Mouse (Mus musculus) embryonic facial prominence, embryonic 11.5 days (tissue): Measurements from ENCODE around the gene Ccdc141. TPM values are rescaled to one million over a fixed set of nuclear protein-coding genes. Genes with fewer than 3 reads are reported as not detected.

Source experiments
- ATAC-seq: fragments of 200-750 bp; cut with Nextera tagmentation; replicated peaks from 2 replicates; pipeline ENCODE4 v1.8.0; 2017; ENCODE audit warnings: low read depth; ENCODE audit not compliant: insufficient number of reproducible peaks, low FRiP score, low TSS enrichment
- DNase-seq: peaks from one replicate; pipeline ENCODE4 v3.0.0-alpha.2; 2015; ENCODE audit warnings: low spot score
- H3K27ac ChIP-seq: fragments of 300-500 bp; sonication (generic); replicated peaks from 2 replicates; pipeline ENCODE4 v1.5.1; 2014; ENCODE audit warnings: mild to moderate bottlenecking, low read depth, low read length, control low read depth
- H3K27me3 ChIP-seq: fragments of 300-500 bp; sonication (generic); 2 replicates; pipeline ENCODE4 v1.6.1; 2014; ENCODE audit warnings: mild to moderate bottlenecking, low read length, moderate library complexity, mixed read lengths; ENCODE audit not compliant: control insufficient read depth, insufficient read depth
- H3K36me3 ChIP-seq: fragments of 300-500 bp; sonication (generic); replicated peaks from 2 replicates; pipeline ENCODE4 v1.6.1; 2014; ENCODE audit warnings: low read depth, mild to moderate bottlenecking, low read length, moderate library complexity, mixed read lengths; ENCODE audit not compliant: control insufficient read depth, insufficient read depth
- H3K4me1 ChIP-seq: fragments of 300-500 bp; sonication (generic); 2 replicates; pipeline ENCODE4 v1.6.1; 2014; ENCODE audit warnings: low read length, mixed read lengths; ENCODE audit not compliant: control insufficient read depth, insufficient read depth
- H3K4me2 ChIP-seq: fragments of 300-500 bp; sonication (generic); 2 replicates; pipeline ENCODE4 v1.6.1; 2014; ENCODE audit warnings: low read depth, mild to moderate bottlenecking, control low read depth, low read length, moderate library complexity
- H3K4me3 ChIP-seq: fragments of 300-500 bp; sonication (generic); 2 replicates; pipeline ENCODE4 v1.5.1; 2014; ENCODE audit warnings: low read depth, low read length, control low read depth
- H3K9ac ChIP-seq: fragments of 300-500 bp; sonication (generic); replicated peaks from 2 replicates; pipeline ENCODE4 v1.6.1; 2014; ENCODE audit warnings: mild to moderate bottlenecking, control low read depth, low read length
- H3K9me3 ChIP-seq: fragments of 300-500 bp; sonication (generic); replicated peaks from 2 replicates; pipeline ENCODE4 v1.6.1; 2016; ENCODE audit warnings: mild to moderate bottlenecking, low read length, inconsistent platforms, mixed read lengths; ENCODE audit not compliant: control insufficient read depth
- WGBS: fragments of 180-500 bp; shearing (Covaris S2); extraction: QIAGEN DNeasy Blood & Tissue Kit; methylation state at CpG from one replicate; pipeline ENCODE4 v1.1.7; 2014; 5-methylcytosine and 5-hydroxymethylcytosine counted together
- polyA plus RNA-seq: library from polyadenylated mRNA; unstranded; fragments of >200 nt; fragmentation: Nextera tagmentation; extraction: Ambion mirVana; gene quantifications from 2 replicates; pipeline ENCODE4 v1.2.1, GENCODE M21; 2014

Ccdc141 gene
- polyA plus RNA-seq: 4.5 and 5.6 TPM in 2 replicates

DNA sequence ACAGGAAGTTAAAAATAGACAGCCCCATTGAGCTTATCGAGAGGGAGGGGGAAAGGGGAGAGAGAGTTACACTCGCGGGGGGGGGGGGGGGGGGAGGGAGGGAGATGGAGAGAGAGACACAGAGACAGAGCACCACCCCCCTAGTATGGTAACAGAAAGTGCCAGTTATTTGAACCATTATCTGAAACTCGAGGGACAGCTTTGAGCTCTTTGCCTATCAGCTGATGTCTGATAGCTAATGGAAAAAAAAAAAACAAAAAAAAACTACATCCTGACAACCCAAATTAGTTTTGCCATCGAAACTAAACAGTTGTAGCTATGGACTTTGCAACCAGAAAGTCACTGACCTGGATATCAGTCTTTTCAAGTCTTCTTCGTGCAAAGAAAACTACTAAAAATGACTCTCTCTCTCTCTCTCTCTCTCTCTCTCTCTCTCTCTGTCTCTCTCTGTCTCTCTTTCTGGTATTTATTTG, at the start of gene Ccdc141:
TSS of gene Ccdc141 (minus strand) at position 4 of the 473 bp plus-strand sequence.
- Histone ChIP-seq H3K4me1 (no peaks in the 10 kb centered on the region; the same call in 1 of the 2 replicates), H3K4me3 (peak within 1 kb of the TSS; percentile 34), H3K9ac (peak within 1 kb of the TSS; percentile 51), H3K4me2 (peak within 1 kb of the TSS; percentile 68), H3K36me3 (no peaks in the 10 kb centered on the region), H3K9me3 (no peaks in the 10 kb centered on the region), H3K27me3 (no peaks in the 10 kb centered on the region), H3K27ac (no peak within 1 kb of the TSS; the same call in 1 of the 2 replicates)
- 7% methylated on average over 3 of the region's 6 CpGs for WGBS
- DNase-seq (no peak), ATAC-seq (no peak)

DNA sequence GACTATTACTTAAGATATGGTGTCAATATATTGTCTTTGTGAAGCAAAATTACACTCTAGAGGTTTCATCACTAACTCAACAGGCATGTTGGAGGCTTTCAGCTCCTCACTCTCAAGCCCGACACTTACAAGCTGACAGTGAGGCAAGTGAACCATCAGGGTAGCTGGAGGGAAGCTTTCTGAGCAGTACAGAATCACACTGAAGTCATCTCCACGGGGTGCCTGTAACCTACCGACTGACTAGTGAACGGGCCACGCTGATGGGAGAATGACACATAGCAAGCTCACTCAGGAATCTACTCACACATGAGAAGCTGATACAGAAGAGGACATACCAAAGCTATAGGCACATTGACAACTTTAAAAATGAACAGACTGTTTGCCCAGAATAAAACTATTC, 42.4 kb upstream of the Ccdc141 start:
- H3K27me3 ChIP-seq: no peaks in the 10 kb centered on the region
- no peak overlapping the region for H3K27ac ChIP-seq
- H3K9me3 ChIP-seq: no peaks in the 10 kb centered on the region
- no peak overlapping the region for H3K4me2 ChIP-seq
- ATAC-seq (no peak), DNase-seq (no peak)
- H3K9ac ChIP-seq: no peak overlapping the region
- H3K4me3 ChIP-seq: no peak overlapping the region
- no peaks in the 10 kb centered on the region for H3K4me1 ChIP-seq
- WGBS: 75% methylated on average over 5 of the region's 5 CpGs
- no peaks in the 10 kb centered on the region for H3K36me3 ChIP-seq

DNA sequence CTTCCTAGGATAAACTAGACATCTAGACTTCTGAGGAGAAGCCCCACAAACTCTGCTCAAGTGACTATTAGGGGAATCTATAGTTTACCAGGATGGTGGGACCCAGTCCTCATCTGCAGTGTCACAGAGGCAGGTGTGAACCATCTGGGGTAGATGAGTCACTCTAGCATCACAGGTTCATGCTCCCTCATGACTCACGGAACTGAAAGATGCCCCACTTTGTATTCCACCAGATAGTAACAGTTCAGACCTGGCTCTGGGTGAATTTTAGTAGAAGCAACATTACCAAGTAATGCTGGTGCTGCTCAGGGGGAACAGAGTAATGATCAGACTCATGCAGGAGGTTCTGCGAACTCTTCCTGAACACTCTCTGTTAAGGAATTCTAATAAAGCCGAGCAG, 36.5 kb upstream of the Ccdc141 start:
- Histone ChIP-seq H3K4me1 (no peaks in the 10 kb centered on the region), H3K36me3 (no peaks in the 10 kb centered on the region), H3K4me2 (no peak overlapping the region), H3K27me3 (no peaks in the 10 kb centered on the region), H3K4me3 (no peak overlapping the region), H3K9me3 (no peaks in the 10 kb centered on the region), H3K27ac (no peak overlapping the region), H3K9ac (no peak overlapping the region)
- DNase-seq (no peak), ATAC-seq (no peak)
- 87% methylated on average over 3 of the region's 3 CpGs for WGBS

DNA sequence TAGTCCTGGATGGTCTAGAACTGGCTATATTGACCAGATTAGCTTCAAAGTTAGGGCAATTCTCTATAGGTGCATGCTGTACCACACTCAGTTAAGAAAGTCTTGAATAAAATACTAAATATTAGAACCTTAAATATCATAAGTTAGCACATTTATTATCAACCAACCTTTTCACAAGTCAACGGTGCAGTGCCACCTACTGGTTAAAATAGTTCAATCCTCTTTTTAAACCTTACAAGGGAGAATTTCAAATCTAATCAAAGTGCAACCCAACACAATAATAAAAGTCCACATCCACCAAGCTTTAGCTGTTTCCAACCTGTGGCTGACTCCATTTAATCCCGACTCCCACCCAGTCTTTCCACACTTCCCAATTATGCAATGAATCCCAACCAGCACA, 33.5 kb upstream of the Ccdc141 start:
- no peak overlapping the region for H3K9ac ChIP-seq
- no peaks in the 10 kb centered on the region for H3K36me3 ChIP-seq
- H3K4me1 ChIP-seq: no peaks in the 10 kb centered on the region
- H3K4me2 ChIP-seq: no peak overlapping the region
- no peak overlapping the region for H3K4me3 ChIP-seq
- ATAC-seq (no peak), DNase-seq (peak; percentile 61)
- 56% methylated on average over 2 of the region's 2 CpGs for WGBS
- H3K27me3 ChIP-seq: no peaks in the 10 kb centered on the region
- H3K27ac ChIP-seq: no peak overlapping the region
- H3K9me3 ChIP-seq: no peaks in the 10 kb centered on the region

DNA sequence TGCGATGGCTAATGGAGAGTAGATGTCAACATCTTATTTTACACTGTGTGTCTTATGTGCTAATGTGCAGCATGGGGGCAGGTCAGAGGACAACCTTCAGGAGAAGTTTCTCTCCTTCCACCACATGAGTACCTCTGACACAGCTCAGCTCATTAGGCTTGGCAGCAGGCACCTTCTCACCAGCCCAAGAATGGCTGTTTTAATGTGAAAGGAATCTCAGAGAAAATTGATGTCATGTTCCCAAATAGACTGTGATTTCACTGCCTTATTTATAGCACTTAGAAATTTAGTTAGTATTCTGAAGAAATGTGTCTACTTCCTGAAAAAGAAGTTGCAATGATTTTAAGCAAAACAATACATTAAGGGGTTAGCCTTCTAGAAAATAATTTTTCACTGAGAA, 31.5 kb upstream of the Ccdc141 start:
- Histone ChIP-seq H3K9ac (no peak overlapping the region), H3K27ac (no peak overlapping the region), H3K4me1 (no peaks in the 10 kb centered on the region), H3K9me3 (no peaks in the 10 kb centered on the region), H3K4me3 (no peak overlapping the region), H3K27me3 (no peaks in the 10 kb centered on the region), H3K36me3 (no peaks in the 10 kb centered on the region; the same call in 1 of the 2 replicates), H3K4me2 (no peak overlapping the region)
- ATAC-seq: no peak
- no peak for DNase-seq
- 97% methylated on average over 1 of the region's 1 CpGs for WGBS

DNA sequence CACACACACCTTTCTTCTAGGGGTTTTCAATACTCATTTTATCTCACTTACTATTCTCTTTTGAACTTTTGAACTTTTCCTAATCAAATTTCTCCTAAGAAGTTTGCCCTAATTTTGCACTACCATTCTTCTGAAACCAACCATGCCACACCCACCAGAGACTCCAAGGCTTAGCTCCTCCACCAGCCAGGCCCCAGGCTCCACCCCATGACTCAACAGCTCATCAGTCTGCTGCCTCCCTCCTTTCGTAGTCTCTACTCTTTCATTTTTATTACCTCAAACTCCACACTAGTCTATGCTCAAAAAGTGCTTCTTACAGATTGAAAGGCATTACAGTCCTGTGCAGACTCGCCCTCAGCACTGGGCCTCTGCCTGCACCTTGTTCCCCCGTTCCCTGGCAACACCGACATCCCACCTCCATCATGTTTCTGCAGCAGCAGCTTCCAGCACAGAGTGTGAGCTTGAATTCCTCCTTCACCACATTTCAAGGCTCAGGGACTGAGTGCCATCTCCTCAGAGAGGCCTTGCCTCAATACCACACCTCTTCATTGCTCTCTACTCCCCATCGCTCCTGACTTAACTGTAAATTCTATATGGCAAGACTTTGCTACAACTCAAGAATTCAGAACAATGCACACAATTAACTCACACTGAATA, 30.6 kb upstream of the Ccdc141 start:
- no peak for DNase-seq
- Histone ChIP-seq H3K9ac (no peak overlapping the region), H3K9me3 (no peaks in the 10 kb centered on the region), H3K4me2 (no peak overlapping the region), H3K27ac (no peak overlapping the region), H3K4me3 (no peak overlapping the region), H3K36me3 (no peaks in the 10 kb centered on the region; the same call in 1 of the 2 replicates), H3K27me3 (no peaks in the 10 kb centered on the region), H3K4me1 (no peaks in the 10 kb centered on the region)
- no peak for ATAC-seq
- 90% methylated on average over 5 of the region's 5 CpGs for WGBS

DNA sequence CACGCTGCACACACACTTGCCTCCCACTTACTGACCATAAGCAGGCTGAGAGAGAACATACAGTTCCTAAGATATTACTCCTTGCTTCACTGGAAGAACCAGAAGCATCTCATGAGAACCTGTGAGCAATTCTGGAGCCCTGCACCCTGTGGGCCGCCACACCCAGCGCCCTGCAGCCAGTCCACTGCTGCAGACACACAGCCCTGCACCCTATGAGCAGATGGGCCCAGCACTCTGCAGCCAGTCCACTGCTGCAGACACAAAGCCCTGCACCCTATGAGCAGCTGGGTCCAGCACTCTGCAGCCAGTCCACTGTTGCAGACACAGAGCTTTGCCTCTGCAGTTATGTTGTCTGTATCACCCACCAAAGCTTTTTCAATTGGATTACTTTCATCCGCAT, 29.9 kb upstream of the Ccdc141 start:
- ATAC-seq (no peak), DNase-seq (no peak)
- H3K9ac ChIP-seq: no peak overlapping the region

DNA sequence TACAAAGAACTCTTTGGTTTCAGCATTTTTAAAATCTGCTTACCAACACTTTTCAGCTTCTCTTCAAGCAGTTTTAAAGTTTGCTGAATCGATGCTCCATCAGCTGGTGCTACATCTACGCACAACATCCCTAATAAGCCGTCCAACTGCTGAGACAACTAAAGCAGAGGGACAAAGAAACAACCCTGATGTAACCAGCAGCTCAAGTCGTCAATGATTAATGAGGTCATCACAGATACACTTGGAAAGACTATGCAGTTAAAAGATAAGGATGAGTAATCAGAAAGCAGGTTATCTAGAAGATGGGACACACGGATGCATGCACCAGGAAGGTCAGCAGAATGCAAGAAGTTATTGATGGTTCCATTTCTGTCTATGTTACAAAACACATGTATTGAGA, 27.8 kb upstream of the Ccdc141 start:
- Histone ChIP-seq H3K4me2 (no peak overlapping the region), H3K9me3 (no peaks in the 10 kb centered on the region), H3K27me3 (no peaks in the 10 kb centered on the region), H3K36me3 (no peaks in the 10 kb centered on the region; the same call in 1 of the 2 replicates), H3K27ac (no peak overlapping the region), H3K4me3 (no peak overlapping the region), H3K9ac (no peak overlapping the region), H3K4me1 (no peaks in the 10 kb centered on the region)
- DNase-seq (no peak), ATAC-seq (no peak)
- WGBS: 88% methylated on average over 5 of the region's 5 CpGs

More for the DNA sequence above, 29.9 kb upstream of the Ccdc141 start:
- Histone ChIP-seq H3K4me3 (no peak overlapping the region), H3K4me1 (no peaks in the 10 kb centered on the region), H3K9me3 (no peaks in the 10 kb centered on the region), H3K27me3 (no peaks in the 10 kb centered on the region), H3K36me3 (no peaks in the 10 kb centered on the region; the same call in 1 of the 2 replicates), H3K4me2 (no peak overlapping the region), H3K27ac (no peak overlapping the region)
- 93% methylated on average over 4 of the region's 4 CpGs for WGBS
